Mouse (Mus musculus) forebrain, embryonic 11.5 days (tissue): ENCODE measurements around the gene Tmem131l. TPM values are rescaled to one million over a fixed set of nuclear protein-coding genes. Genes with fewer than 3 reads are reported as not detected.

Experiments
- ATAC-seq: fragments of 200-750 bp; cut with Nextera tagmentation; replicated peaks from 2 replicates; pipeline ENCODE4 v1.8.0; 2017; ENCODE audit warnings: moderate TSS enrichment; ENCODE audit not compliant: low FRiP score
- DNase-seq: peaks from one replicate; pipeline ENCODE4 v3.0.0-alpha.2; 2017; ENCODE audit warnings: low spot score
- H3K27ac ChIP-seq: fragments of 300-500 bp; sonication (generic); 2 replicates; pipeline ENCODE4 v1.5.1; 2014; ENCODE audit warnings: low read depth, low read length
- H3K27me3 ChIP-seq: fragments of 300-500 bp; sonication (generic); 2 replicates; pipeline ENCODE4 v1.6.1; 2014; ENCODE audit warnings: mild to moderate bottlenecking, low read length, mixed read lengths; ENCODE audit not compliant: control insufficient read depth, insufficient read depth
- H3K36me3 ChIP-seq: fragments of 300-500 bp; sonication (generic); 2 replicates; pipeline ENCODE4 v1.6.1; 2014; ENCODE audit warnings: mild to moderate bottlenecking, low read length, moderate library complexity, mixed read lengths; ENCODE audit not compliant: control insufficient read depth, insufficient read depth
- H3K4me1 ChIP-seq: fragments of 300-500 bp; sonication (generic); replicated peaks from 2 replicates; pipeline ENCODE4 v1.6.1; 2014; ENCODE audit warnings: low read length, mixed read lengths; ENCODE audit not compliant: control insufficient read depth, insufficient read depth
- H3K4me2 ChIP-seq: fragments of 300-500 bp; sonication (generic); 2 replicates; pipeline ENCODE4 v1.6.1; 2014; ENCODE audit warnings: low read depth, mild to moderate bottlenecking, low read length, moderate library complexity, mixed read lengths; ENCODE audit not compliant: severe bottlenecking
- H3K4me3 ChIP-seq: fragments of 300-500 bp; sonication (generic); 2 replicates; pipeline ENCODE4 v1.5.1; 2014; ENCODE audit warnings: low read depth, low read length
- H3K9ac ChIP-seq: fragments of 300-500 bp; sonication (generic); 2 replicates; pipeline ENCODE4 v1.6.1; 2014; ENCODE audit warnings: low read length
- H3K9me3 ChIP-seq: fragments of 300-500 bp; sonication (generic); 2 replicates; pipeline ENCODE4 v1.6.1; 2016; ENCODE audit warnings: low read length, mixed read lengths; ENCODE audit not compliant: control insufficient read depth
- WGBS: fragments of 180-500 bp; shearing (Covaris S2); extraction: QIAGEN DNeasy Blood & Tissue Kit; methylation state at CpG from one replicate; pipeline ENCODE4 v1.1.7; 2014; 5-methylcytosine and 5-hydroxymethylcytosine counted together
- polyA plus RNA-seq: library from polyadenylated mRNA; unstranded; fragments of >200 nt; fragmentation: Nextera tagmentation; extraction: Ambion mirVana; gene quantifications from 2 replicates; pipeline ENCODE4 v1.2.1, GENCODE M21; 2014

Tmem131l gene
- polyA plus RNA-seq, 1 experiment from 2014 or later: 96.0 TPM

DNA sequence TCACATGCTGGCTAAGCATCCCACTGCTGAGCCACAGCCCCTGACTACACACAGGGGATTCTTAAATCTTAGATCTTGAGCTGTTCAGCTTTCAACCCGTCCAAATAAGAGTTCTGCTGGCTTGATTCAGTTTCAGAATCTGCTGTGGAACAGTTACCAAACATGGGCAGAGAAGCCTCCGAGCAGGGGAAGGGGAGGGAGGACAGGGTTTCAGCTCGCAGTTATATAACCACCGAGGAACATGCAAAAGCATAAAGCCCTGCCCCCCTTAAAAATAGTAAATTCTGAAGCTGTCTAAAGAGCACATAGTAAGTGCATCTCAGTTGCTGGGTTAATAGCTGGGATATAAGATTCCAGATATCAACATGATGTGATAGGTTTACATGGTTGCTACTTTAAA lies 35.5 kb upstream of the Tmem131l start:
- no peaks in the 10 kb centered on the region for H3K9me3 ChIP-seq
- no peak for DNase-seq
- no peaks in the 10 kb centered on the region for H3K36me3 ChIP-seq
- H3K27ac ChIP-seq: no peak overlapping the region
- H3K4me2 ChIP-seq: no peak overlapping the region
- ATAC-seq: no peak
- no peaks in the 10 kb centered on the region for H3K4me1 ChIP-seq
- no peak overlapping the region for H3K4me3 ChIP-seq
- no peak overlapping the region for H3K9ac ChIP-seq
- 87% methylated on average over 4 of the region's 4 CpGs for WGBS
- no peaks in the 10 kb centered on the region for H3K27me3 ChIP-seq

DNA sequence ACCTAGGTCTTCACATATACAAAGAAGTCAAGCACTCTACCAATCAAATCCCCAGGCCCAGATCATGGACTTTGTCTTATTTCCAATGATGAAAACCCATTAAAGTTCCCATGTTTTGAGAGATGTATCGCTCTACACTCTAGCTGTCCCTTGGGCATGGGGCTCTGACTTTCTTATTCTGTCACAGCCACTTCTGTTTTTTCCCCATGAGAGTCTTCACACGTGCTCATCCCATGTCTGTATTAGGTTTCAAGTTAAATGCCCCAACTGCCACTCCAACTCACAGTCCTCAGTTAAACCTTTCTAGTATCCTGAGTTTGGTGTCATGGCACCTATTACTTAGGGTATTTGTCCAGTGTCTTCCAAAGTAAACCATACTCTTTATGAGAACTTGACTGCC lies 34.8 kb upstream of the Tmem131l start:
- Histone ChIP-seq H3K36me3 (no peaks in the 10 kb centered on the region), H3K4me1 (no peaks in the 10 kb centered on the region), H3K9ac (no peak overlapping the region), H3K9me3 (no peaks in the 10 kb centered on the region), H3K4me3 (no peak overlapping the region), H3K27me3 (no peaks in the 10 kb centered on the region), H3K4me2 (no peak overlapping the region), H3K27ac (no peak overlapping the region)
- no peak for ATAC-seq
- DNase-seq: no peak
- 80% methylated on average over 2 of the region's 2 CpGs for WGBS

DNA sequence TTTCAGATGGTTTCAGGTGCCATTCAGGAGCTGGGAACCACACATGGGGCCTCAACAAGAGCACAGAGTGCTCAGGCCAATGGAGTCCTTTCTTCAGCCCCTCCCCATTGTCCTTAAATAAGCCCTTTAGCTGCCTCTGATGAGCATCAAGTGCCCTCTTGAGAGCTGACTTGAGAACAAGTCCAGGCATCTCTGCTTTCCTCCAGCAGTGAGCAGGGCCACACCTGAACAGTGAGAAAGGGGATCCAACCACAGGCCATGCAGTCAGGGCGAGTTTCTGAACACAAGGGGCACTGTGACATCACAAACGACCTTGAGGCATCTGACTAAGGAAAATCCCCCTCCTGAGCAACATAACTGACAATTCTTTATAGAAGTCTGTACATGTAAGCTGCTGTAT lies 31.7 kb upstream of the Tmem131l start:
- Histone ChIP-seq H3K27ac (no peak overlapping the region), H3K27me3 (no peaks in the 10 kb centered on the region), H3K4me3 (no peak overlapping the region), H3K4me2 (no peak overlapping the region), H3K36me3 (no peaks in the 10 kb centered on the region), H3K9ac (no peak overlapping the region), H3K9me3 (no peaks in the 10 kb centered on the region), H3K4me1 (no peaks in the 10 kb centered on the region)
- no peak for ATAC-seq
- WGBS: 13% methylated on average over 2 of the region's 2 CpGs
- DNase-seq: no peak

DNA sequence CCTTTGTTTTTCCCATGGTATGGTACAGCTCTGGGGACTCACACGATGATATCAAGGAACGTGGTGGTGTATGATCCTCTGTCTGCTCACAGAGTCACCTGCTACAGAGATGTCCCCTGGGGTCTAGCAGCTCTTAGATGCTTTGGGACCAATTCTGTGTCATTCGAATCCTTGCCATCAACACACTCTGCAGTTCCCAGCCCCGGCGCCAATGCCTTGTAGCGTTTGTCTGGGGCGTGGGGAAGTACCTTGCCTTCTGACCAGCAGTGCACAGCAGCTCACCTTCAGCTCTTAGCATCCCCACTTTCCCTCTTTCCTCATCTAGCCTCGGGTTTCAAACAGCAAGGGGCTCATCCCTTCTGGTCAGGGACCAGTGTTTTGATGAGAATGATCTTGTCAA lies 30.8 kb upstream of the Tmem131l start:
- Histone ChIP-seq H3K4me2 (no peak overlapping the region), H3K4me1 (no peaks in the 10 kb centered on the region), H3K4me3 (no peak overlapping the region), H3K27ac (no peak overlapping the region), H3K36me3 (no peaks in the 10 kb centered on the region), H3K9ac (no peak overlapping the region), H3K27me3 (no peaks in the 10 kb centered on the region), H3K9me3 (no peaks in the 10 kb centered on the region)
- ATAC-seq (no peak), DNase-seq (no peak)
- whole genome bisulfite sequencing: 92% methylated on average over 8 of the region's 8 CpGs

DNA sequence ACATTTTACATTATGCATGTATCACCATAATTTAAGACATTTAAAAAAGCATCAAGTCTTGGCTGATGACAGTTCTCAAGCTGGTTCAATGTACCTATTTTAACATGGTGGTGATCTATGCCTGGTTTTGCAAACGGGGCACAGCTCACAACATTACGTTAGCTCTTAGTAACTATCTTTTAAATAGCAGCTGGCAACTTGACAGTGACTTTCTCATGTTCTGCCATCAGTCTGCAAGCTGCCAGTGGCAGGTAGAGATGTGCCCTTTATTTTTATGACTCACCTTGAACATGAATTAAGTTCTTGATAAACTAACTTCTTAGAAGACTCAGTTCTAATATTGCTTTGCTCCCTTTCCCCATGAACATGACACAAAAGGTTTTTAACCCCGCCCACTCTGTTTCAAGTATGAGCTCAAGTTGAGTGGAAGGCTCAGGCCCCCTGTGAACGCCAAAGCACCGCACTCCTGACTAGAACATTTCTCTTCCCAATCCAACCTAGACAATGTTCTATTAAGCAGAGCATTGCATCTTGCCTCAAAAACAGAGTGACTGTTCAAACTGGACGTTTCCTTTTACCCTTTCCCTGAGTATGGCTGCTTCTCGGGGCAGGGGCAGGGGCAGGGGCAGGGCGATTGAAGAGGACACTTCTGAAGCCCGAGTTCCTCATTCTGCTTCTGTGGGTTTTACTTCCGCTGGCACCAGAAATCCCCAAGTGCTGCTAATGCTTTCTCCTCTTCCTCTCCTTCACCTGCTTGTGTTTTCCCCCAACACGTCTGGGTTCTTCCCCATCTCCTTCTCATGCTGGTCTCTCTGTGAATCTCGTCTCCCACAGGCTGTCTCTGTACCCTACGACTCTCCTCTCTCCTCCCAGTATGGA lies 29.1 kb upstream of the Tmem131l start:
- H3K4me3 ChIP-seq: no peak overlapping the region
- no peaks in the 10 kb centered on the region for H3K27me3 ChIP-seq
- WGBS: 80% methylated on average over 13 of the region's 13 CpGs
- H3K9me3 ChIP-seq: no peaks in the 10 kb centered on the region
- no peak overlapping the region for H3K27ac ChIP-seq
- DNase-seq (no peak), ATAC-seq (no peak)
- no peak overlapping the region for H3K9ac ChIP-seq
- no peaks in the 10 kb centered on the region for H3K4me1 ChIP-seq
- H3K4me2 ChIP-seq: no peak overlapping the region
- H3K36me3 ChIP-seq: no peaks in the 10 kb centered on the region

DNA sequence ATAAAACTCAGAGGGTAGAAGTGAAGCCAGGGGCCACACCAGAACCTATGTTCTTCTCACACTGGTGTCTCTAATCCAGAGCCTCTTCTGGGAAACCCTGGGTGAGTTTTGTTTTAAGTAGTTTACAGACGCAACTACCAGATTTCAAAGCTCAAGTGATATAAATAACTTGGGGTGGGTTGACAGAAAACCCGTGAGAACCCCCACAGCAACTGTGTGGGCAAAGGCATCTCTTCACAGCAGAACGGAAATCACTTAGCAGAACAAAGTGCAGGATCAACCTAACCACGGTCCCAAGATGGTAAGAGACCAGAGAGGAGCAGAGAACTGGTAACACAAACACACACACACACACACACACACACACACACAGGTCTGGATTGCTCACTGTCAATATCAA lies 25.9 kb upstream of the Tmem131l start:
- Histone ChIP-seq H3K27ac (no peak overlapping the region), H3K9ac (no peak overlapping the region), H3K4me1 (no peaks in the 10 kb centered on the region), H3K9me3 (no peaks in the 10 kb centered on the region), H3K4me2 (no peak overlapping the region), H3K36me3 (no peaks in the 10 kb centered on the region), H3K4me3 (no peak overlapping the region), H3K27me3 (no peaks in the 10 kb centered on the region)
- 91% methylated on average over 4 of the region's 4 CpGs for WGBS
- ATAC-seq (no peak), DNase-seq (no peak)

DNA sequence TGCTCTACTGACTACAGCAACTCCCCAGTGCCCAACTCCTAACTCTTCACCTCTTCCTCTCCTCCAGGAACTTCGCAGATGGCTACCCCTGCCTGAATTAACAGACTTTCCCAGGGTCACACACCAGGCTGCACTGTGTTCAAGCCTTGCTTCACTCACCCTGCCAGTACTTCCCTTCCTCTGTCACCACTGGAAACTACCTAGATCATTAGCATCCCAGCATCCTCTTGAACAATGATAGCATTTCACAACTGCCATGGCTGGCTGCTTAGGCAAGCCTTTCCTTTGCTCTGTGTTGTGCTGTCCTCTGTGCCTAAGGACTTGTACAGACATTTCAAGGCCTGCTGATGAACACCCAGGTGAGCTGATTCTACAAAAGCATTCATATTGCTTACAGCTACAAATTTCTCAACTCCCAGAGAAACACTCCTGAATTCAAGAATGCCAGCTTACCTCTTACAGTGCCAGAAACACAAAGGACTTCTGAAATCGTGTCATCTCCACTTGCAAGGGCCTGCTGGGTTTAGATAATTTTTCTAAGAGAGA lies 23.5 kb upstream of the Tmem131l start:
- Histone ChIP-seq H3K4me2 (no peak overlapping the region), H3K4me1 (no peaks in the 10 kb centered on the region), H3K27me3 (no peaks in the 10 kb centered on the region), H3K9ac (no peak overlapping the region), H3K9me3 (no peaks in the 10 kb centered on the region), H3K36me3 (no peaks in the 10 kb centered on the region), H3K4me3 (no peak overlapping the region), H3K27ac (no peak overlapping the region)
- ATAC-seq: no peak
- 82% methylated on average over 2 of the region's 2 CpGs for WGBS
- DNase-seq: no peak

DNA sequence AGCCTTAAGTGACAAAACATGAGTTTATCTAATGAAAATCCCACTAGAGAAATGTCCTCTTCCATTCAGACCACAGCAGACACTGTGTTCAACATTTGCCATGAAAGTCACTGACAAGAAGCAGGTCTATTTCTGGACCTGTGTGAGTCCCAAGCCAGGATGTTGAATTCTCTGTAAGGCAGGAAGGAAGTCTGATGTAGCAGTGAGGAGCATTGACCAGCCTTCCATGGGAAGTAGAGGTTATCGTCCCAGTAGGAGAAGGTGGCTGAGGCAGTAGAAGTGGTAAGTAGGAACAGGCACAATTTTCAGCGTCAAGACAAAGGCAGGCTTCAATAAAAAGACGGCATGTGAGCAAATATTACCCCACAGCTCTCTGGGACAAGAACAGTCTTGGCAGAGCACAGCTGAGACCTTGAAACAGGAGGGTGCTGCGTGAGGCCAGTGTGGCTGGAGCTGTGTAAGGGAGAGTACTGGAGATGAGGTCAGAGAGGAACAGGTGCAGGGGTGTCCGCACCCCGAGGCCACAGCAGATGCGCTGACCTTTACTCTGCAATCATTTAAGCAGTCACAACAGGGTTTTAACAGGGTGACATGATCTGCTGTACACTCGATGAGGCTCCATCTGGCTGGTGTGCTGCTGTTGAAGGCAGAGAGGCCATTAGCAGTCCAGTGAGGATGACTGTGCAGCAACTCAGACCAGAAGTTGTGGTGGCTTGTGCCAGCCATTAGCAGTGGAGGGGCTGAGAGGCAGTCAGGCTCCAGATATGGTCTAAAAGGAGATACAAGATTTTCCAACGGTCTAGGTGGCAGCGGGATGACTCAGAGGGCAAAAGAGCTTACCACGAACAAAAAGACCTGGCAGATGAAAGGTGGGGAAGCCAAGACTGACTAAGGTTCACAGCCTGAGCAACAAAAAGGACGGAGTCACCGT lies 21.8 kb upstream of the Tmem131l start:
- H3K9me3 ChIP-seq: no peaks in the 10 kb centered on the region
- no peaks in the 10 kb centered on the region for H3K4me1 ChIP-seq
- H3K27me3 ChIP-seq: no peaks in the 10 kb centered on the region
- 80% methylated on average over 13 of the region's 13 CpGs for WGBS
- no peak overlapping the region for H3K4me2 ChIP-seq
- no peak overlapping the region for H3K4me3 ChIP-seq
- no peak overlapping the region for H3K27ac ChIP-seq
- ATAC-seq (no peak), DNase-seq (no peak)
- H3K36me3 ChIP-seq: no peaks in the 10 kb centered on the region
- H3K9ac ChIP-seq: no peak overlapping the region
